Mouse (Mus musculus) gastrocnemius, postnatal 25 days (tissue): ENCODE results near the gene Gba. TPM values are rescaled to one million over a fixed set of nuclear protein-coding genes. Genes with fewer than 3 reads are reported as not detected.
"Not testable (repeated sequence)": the region's sequence is repeated elsewhere in the genome, so short reads cannot be mapped to it uniquely, and the experiment has no call there.

Source experiments
- DNase-seq: peaks from one replicate; pipeline ENCODE4 v3.0.0; 2022
- total RNA-seq, 2 experiments: library from RNA; stranded (reverse); gene quantifications; 1 replicate in 1 of 2; 2 replicates in 1 of 2; pipeline ENCODE4 v1.2.3; 2021

Gene Gba
- total RNA-seq, 2 experiments from 2014 or later, result 14.6 to 23.6 TPM

GRCm38 (mm10) chr3:89214681-89215411 is 12.1 kb downstream of the Gba start, which contains the start of gene Thbs3:
Thbs3 (plus strand) TSS chr3:89215180.
- no peak for DNase-seq

GRCm38 (mm10) chr3:89215853-89216252 is 13.1 kb downstream of the Gba start:
- DNase-seq, result peak; percentile 69

- DNase-seq, result not testable (repeated sequence)
Observed at GRCm38 (mm10) chr3:89216407-89216806, 13.7 kb downstream of the Gba start.

DNA sequence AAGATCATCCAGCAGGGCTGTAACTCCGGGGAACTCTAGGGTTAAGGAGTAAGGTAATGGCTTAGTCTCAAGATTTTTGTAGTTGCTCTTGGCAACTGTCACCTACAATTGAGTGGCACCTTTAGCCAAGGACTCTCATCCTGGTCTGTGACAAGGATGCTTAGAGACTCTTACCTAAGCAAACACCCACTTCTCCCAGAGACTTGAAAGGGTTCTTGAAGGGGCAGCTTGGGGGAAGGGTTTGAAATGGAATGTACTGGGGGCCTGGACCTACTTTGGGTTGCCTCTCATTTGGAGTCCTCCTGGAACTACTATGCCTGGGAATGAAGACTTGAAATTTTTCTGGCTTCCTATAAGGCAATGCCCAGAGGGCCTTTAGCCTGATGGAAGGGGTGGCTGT is 15.5 kb downstream of the Gba start:
- DNase-seq, result no peak

DNA sequence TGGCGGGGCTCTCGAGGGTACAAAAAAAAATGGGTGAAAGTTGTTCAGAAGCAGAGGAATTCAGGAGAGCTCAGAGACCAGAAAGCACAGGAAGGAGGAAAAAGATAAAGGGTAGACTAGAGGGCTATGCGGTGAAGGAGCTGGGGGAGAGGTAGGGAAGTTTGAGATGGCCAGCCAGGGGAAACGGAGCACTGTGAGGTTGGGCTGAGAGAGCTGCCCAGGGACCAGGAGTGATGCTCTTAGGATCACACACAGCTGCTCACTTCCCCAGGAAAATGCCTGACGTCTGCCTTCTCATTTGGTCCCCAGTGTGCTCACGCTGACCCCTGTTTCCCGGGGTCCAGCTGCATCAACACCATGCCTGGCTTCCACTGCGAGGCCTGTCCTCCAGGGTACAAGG is 16.8 kb downstream of the Gba start:
- DNase-seq, result no peak

GRCm38 (mm10) chr3:89221167-89221566 is 18.4 kb downstream of the Gba start:
- no peak for DNase-seq

DNA sequence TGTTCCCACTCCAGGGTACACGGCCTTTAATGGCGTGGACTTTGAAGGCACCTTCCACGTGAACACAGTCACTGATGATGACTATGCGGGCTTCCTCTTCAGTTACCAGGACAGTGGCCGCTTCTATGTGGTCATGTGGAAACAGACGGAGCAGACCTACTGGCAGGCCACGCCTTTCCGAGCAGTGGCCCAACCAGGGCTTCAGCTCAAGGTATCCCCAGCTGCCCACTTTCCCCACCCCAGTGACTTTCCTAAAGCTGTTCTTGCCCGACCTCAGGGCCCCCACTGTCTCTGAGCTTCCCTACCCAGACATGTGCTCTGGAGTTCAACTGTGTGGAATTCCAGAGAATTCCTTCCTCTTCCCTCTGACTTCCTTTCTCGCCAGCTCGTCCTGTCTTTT is 22.1 kb downstream of the Gba start:
- no peak for DNase-seq

GRCm38 (mm10) chr3:89225321-89225815 is 22.6 kb downstream of the Gba start:
- DNase-seq, result no peak

DNA sequence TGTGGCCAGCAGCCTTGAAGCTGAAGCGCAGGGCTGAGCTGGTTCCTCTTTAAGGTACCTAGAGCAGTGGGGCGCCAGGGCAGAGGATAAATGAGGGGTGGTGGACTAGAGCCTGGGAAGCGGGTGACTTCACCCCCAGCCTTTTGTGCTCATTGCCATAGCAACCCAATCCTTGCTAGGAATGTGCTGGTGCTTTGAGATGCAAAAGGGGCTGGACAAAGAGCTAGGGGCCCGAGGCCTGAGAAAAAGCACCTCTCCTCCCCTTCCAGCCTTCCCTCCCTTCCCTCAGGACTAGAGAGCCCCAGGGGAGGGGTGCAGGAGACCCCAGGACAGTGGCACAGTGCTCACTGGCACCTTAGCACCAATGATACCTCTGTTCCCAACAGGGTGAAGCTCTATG is 23.2 kb downstream of the Gba start:
- DNase-seq, result no peak

- no peak for DNase-seq
Observed at GRCm38 (mm10) chr3:89226361-89226760, 23.6 kb downstream of the Gba start.

DNA sequence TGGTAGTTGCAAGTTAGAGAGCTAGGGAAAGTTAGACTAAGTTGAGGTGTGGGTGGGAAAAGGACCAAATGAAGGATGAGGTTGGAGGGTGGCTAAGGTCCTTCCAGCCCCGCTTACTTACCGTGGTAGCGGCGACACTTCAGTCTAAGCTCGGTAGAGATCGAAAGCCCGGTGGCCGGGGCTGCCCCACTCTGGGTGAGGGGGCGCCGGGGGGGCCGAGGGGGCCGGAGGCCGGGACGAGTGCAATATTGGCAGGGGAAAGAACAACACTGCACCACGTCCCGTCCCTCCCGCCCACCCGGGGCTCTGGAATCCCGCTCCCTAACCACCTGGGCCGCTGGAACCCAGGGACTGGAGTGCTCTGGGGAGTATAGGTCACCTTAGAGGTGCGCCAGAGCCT is 24.2 kb downstream of the Gba start, which contains the start of gene Mtx1:
Mtx1 (minus strand) TSS at position 189 of the 400 bp plus-strand sequence.
- no peak for DNase-seq

GRCm38 (mm10) chr3:89227307-89228179 is 24.8 kb downstream of the Gba start:
- peak; percentile 55 for DNase-seq

DNA sequence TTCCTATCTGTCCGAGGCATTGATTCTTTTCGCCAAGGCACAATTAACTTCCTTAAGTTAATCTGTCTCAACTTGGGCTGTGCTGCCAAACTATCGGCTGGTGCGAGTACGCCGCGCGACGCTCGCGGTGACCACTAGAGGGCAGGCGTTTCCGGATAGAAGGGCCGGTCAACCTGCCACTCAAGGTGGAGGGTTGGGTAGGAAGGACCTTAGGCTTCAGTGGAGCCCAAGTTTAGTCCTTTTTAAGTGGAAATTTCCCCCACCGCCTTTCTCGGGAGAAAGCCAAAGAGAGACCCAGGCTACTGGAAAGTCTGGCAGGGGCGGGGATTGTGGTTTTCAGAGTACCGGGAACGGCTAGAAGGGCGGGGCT is 25.4 kb downstream of the Gba start:
- DNase-seq, result peak; percentile 72

DNA sequence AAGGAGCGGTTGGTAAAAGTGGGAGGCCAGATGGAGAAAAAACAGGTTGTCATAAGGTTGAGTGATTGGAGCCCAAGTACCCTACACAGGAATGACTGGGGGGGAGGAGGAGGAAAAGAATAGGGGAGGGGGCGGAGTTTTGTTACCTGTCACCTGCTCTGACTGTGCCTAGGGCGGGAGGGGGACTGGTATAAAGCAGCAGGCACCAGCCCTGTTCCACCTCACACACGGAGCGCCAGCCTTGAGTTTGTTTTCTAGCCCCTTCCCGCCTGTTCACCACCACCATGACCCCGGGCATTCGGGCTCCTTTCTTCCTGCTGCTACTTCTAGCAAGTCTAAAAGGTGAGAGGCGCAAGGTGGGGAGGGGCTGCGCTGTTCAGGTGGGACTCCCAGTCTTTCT is 26.1 kb downstream of the Gba start, which contains the start of gene Muc1:
Muc1 (plus strand) TSS at position 222 of the 400 bp plus-strand sequence.
- no peak for DNase-seq

DNA sequence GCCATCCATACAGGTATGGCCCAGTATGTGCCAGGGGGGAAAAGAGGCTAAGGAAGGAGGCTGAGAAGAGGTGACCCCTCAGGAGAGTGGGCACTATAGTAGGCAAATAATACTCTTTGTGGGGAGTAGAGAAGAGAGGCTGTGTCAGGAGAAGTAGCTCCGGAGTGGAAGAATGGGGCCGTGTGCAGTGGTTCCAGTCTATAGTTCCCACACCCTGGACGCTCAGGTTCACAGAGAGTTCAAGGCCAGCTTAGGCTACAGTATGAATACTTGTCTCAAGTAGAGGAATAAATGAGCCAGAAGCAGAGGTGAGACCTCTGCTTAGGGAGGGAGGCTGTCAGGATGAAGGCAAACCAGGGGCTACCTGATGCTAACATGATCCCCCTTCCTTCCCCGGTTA is 26.5 kb downstream of the Gba start:
- DNase-seq, result no peak

GRCm38 (mm10) chr3:89230561-89230960 is 27.8 kb downstream of the Gba start:
- no peak for DNase-seq

DNA sequence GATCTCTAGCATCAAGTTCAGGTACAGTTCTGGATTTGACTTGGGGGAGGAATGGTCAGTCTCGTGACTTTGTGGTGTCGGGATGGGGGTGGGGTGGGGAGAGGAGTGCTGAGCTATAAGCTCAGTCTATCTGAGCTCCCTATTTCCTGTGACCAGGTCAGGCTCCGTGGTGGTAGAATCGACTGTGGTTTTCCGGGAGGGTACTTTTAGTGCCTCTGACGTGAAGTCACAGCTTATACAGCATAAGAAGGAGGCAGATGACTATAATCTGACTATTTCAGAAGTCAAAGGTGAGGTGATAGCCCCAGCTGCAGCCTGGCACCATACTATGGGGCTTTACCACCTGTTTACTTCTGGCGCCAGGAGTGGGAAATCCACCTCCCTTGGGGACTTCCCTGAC is 28.6 kb downstream of the Gba start:
- DNase-seq, result no peak

DNA sequence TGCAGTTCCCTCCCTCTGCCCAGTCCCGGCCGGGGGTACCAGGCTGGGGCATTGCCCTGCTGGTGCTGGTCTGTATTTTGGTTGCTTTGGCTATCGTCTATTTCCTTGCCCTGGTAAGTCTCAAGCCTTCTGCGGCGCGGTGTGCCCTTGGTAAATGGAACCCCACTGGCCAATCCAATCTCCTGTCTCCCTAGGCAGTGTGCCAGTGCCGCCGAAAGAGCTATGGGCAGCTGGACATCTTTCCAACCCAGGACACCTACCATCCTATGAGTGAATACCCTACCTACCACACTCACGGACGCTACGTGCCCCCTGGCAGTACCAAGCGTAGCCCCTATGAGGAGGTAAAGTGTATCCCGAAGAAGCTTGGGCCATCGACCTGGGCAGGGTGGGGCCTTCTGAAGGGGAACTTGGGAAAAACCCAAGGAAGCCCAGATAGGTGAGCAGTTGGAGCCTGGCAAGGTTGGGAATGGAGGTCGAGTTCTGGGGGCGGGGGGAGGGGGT is 29.1 kb downstream of the Gba start:
- no peak for DNase-seq

DNA sequence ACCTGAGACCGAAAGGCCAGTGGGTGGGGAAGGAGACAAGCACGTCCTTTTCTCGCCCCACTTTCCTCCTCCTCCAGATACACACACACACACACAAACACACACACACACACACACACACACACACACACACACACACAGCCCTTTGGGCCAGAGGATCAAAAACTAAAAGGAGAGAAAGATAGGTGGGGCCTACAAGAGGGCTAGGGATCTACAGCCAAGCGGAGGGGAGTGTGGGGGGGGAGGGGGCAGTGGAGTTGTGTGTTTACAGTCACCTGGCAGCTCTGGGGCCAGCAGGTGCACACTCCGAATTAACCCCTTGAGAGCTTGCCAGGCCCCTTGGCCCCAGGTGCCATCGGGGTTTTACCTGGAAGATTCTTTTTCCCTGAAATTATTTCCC is 29.9 kb downstream of the Gba start:
- DNase-seq, result no peak

- DNase-seq, result no peak
Observed at GRCm38 (mm10) chr3:89233562-89234110, 30.9 kb downstream of the Gba start.

DNA sequence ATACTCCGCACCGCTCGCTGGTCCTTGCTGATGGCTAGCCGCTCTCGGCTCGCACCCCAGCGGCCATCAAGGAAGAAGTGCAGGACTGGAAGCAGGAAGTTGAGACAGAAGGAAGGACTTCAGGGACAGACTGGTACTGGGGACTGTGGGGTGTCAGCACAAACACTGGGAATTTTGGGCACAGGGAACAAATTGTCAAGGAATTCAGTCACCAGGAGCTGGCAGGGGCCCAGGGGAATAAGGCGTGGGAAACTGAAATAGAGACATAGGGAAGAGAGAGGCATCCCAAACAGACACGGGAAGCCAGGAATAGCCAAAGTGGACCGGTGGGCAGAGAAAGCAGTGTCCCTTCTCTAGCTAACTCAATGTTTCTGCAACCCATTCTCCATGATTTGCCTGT is 33.8 kb downstream of the Gba start:
- no peak for DNase-seq

DNA sequence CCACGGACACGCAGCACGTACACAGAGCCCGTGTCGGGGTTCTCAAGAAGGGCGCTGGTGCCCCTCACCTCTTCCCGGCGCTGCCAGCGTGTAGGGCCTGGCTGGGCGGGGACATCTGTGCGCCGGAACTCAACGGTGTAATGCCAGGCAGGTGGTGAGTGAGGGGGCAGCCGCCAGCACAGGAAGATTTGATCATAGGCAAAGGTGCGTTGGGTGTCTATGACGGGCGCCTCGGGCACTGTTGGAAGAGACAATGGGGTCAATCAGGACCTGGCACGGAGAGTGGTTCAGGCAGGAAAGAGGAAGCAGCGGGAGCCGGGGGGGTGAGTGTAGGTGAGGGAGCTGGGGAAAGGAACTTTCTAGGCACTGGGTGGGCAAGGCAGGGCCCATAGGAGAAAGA is 35.0 kb downstream of the Gba start:
- DNase-seq, result no peak

DNA sequence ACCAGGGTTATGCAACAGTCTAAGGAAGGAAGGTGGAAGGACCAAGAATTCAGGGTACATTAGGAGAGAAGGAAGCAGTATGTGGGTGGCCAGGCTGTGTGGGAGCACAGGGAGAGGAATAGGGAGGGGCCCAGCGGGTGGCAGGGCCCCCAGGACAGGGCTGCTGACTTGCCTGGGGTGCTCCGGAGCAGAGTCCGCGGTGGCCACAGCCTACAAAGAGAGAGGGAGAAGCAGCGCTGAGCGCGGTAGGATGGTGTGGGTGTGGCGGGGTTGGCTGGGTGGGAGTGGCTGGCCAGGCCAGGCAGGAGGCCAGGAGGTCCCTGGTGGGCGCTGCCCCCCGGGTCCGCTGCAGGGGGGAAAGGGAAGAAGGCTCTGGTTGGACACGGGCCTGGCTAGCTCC is 35.8 kb downstream of the Gba start:
- DNase-seq, result no peak
